8 mouse cellular contexts compared by ENCODE assay signal in the genomic region with DNA sequence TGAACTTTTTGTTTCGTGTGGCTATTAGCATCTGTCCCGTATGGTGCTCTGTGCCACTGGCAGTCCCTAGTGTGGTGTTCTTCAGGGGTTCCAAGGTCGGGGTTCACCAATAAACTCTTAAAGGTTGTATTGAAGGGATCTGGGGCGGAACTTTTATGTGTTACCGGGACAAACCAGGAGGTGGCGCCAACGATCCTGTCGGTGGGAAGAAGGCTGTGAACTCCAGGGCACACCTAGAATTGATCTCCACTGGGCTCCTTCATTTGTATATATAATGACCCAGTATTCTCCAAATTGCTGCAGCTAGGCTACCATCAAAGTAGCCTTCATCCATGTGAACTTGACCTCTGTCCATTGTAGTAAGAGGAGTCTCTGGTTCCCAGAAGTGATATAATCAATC. TPM values are rescaled to one million over a fixed set of nuclear protein-coding genes. Genes with fewer than 3 reads are reported as not detected.
A peak's percentile ranks its signal among the peaks of the same experiment; 100 is the strongest.
DNase-seq lines count a peak whose midpoint lies in the region; ATAC-seq and TF ChIP-seq lines count a peak whose summit lies in the region.

No protein-coding gene starts in this region.

- no peak overlapping the region for H3K27ac ChIP-seq in hindbrain, postnatal 0 days

- no peak overlapping the region for H3K9ac ChIP-seq in hindbrain, postnatal 0 days (replicated peaks; ENCODE audit: low read length)

- no peaks in the 10 kb centered on the region for H3K4me1 ChIP-seq in hindbrain, postnatal 0 days (ENCODE audit: insufficient read depth, low read length)

- H3K27me3 ChIP-seq in hindbrain, postnatal 0 days (ENCODE audit: insufficient read depth, low read length) = no peaks in the 10 kb centered on the region

- TF ChIP-seq CTCF in hindbrain, postnatal 0 days (IDR thresholded peaks at IDR 0.05; ENCODE audit: low read depth) = peak; percentile 75

- no peaks in the 10 kb centered on the region for H3K9me3 ChIP-seq in hindbrain, postnatal 0 days (ENCODE audit: low read length)

- no peak overlapping the region for H3K4me3 ChIP-seq in hindbrain, postnatal 0 days (ENCODE audit: low read length)

- no peak overlapping the region for H3K4me2 ChIP-seq in hindbrain, postnatal 0 days (ENCODE audit: low read depth, low read length)

- WGBS in hindbrain, postnatal 0 days = 14% methylated on average over 8 of the region's 8 CpGs

- ATAC-seq in frontal cortex, adult (ENCODE audit: low TSS enrichment) = no peak; the same call in 1 of the 2 replicates
- no peak for ATAC-seq in hindbrain, postnatal 0 days

- DNase-seq in frontal cortex, postnatal 25 days (ENCODE audit: low spot score in 2 of 2) = peak; percentile 38 to 45
- DNase-seq in A20 (ENCODE audit: low read depth, low spot score) (peak; percentile 70), adipocyte (ENCODE audit: low spot score) (peak; percentile 82)
- DNase-seq in embryo, embryonic 11 days = peak; percentile 75
- peak; percentile 69 for DNase-seq in hindbrain, postnatal 0 days (ENCODE audit: low spot score)
- peak; percentile 46 to 52 for DNase-seq in lung, adult 18-20 months
- peak; percentile 53 for DNase-seq in spleen, adult 12 weeks (ENCODE audit: low spot score)

- no peaks in the 10 kb centered on the region for H3K36me3 ChIP-seq in hindbrain, postnatal 0 days (ENCODE audit: insufficient read depth, low read length)

RNA-seq across cellular contexts. Expression of gene Npffr1, which starts 10.6 kb away (rescaled TPM):
- total RNA-seq in hindbrain, postnatal 0 days (2014; rRNA removed) = 3.6 and 3.7 TPM in 2 replicates
- polyA plus RNA-seq in hindbrain, postnatal 0 days (2015; fragmentation: Nextera tagmentation; extraction: Ambion mirVana) = 1.6 and 1.7 TPM in 2 replicates

RNA-seq across cellular contexts. Expression of gene Ppa1, which starts 42.5 kb away (rescaled TPM):
- 66.9 and 80.6 TPM in 2 replicates for total RNA-seq in hindbrain, postnatal 0 days (2014; rRNA removed)
- 185 and 186 TPM in 2 replicates for polyA plus RNA-seq in hindbrain, postnatal 0 days (2015; fragmentation: Nextera tagmentation; extraction: Ambion mirVana)
